Mouse (Mus musculus): ENCODE measurements around the gene Cdk2. TPM values are rescaled to one million over a fixed set of nuclear protein-coding genes. Genes with fewer than 3 reads are reported as not detected.

Gene Cdk2
- polyA plus RNA-seq, 1 experiment from 2014 or later: 151 TPM

- peaks cover 5% of the 10 kb centered on the region; the same call in 1 of the 2 replicates for H3K4me1 ChIP-seq (ENCODE audit: control insufficient read depth, insufficient read depth, low read length)
- H3K27ac ChIP-seq (replicated peaks; ENCODE audit: low read depth, low read length): no peak overlapping the region
- no peaks in the 10 kb centered on the region for H3K9me3 ChIP-seq (ENCODE audit: control insufficient read depth, low read length)
- no peaks in the 10 kb centered on the region for H3K27me3 ChIP-seq (ENCODE audit: control insufficient read depth, insufficient read depth, low read length)
- 88% methylated on average over 6 of the region's 6 CpGs for WGBS
- no peak overlapping the region; the same call in 1 of the 2 replicates for H3K4me3 ChIP-seq (ENCODE audit: low read depth, low read length)
- no peak overlapping the region for H3K4me2 ChIP-seq (ENCODE audit: low read depth, severe bottlenecking)
- no peak overlapping the region for H3K9ac ChIP-seq (ENCODE audit: low read length)
- H3K36me3 ChIP-seq (ENCODE audit: control insufficient read depth, insufficient read depth, low read length): peaks cover 10% of the 10 kb centered on the region; the same call in 1 of the 2 replicates
- ATAC-seq (ENCODE audit: insufficient number of reproducible peaks, low FRiP score, low TSS enrichment, low read depth) (no peak), DNase-seq (ENCODE audit: low spot score) (no peak)
These were observed 7.6 kb downstream of the Cdk2 start for GRCm38 (mm10) chr10:128697072-128697725.

GRCm38 (mm10) chr10:128695992-128696807, 8.6 kb downstream of the Cdk2 start, which contains the start of gene Rab5b:
Rab5b (minus strand) TSS chr10:128696264.
- DNase-seq (ENCODE audit: low spot score) (peak; percentile 96), ATAC-seq (ENCODE audit: insufficient number of reproducible peaks, low FRiP score, low TSS enrichment, low read depth) (peak; percentile 98)
- Histone ChIP-seq H3K9me3 (ENCODE audit: control insufficient read depth, low read length) (no peaks in the 10 kb centered on the region), H3K27ac (replicated peaks; ENCODE audit: low read depth, low read length) (peak within 1 kb of the TSS; percentile 92), H3K36me3 (ENCODE audit: control insufficient read depth, insufficient read depth, low read length) (peaks cover 8% of the 10 kb centered on the region; the same call in 1 of the 2 replicates), H3K27me3 (ENCODE audit: control insufficient read depth, insufficient read depth, low read length) (no peaks in the 10 kb centered on the region), H3K4me3 (ENCODE audit: low read depth, low read length) (peak within 1 kb of the TSS; percentile 81), H3K4me2 (ENCODE audit: low read depth, severe bottlenecking) (peak within 1 kb of the TSS; percentile 54), H3K9ac (ENCODE audit: low read length) (peak within 1 kb of the TSS; percentile 92), H3K4me1 (ENCODE audit: control insufficient read depth, insufficient read depth, low read length) (peaks cover 5% of the 10 kb centered on the region; the same call in 1 of the 2 replicates)
- WGBS: 1% methylated on average over 40 of the region's 40 CpGs

GRCm38 (mm10) chr10:128695411-128695991, 9.3 kb downstream of the Cdk2 start:
- Histone ChIP-seq H3K27ac (replicated peaks; ENCODE audit: low read depth, low read length) (peak overlapping the region; percentile 92), H3K9me3 (ENCODE audit: control insufficient read depth, low read length) (no peaks in the 10 kb centered on the region), H3K9ac (ENCODE audit: low read length) (peak overlapping the region; percentile 92), H3K4me3 (ENCODE audit: low read depth, low read length) (peak overlapping the region; percentile 81), H3K4me2 (ENCODE audit: low read depth, severe bottlenecking) (peak overlapping the region; percentile 54), H3K27me3 (ENCODE audit: control insufficient read depth, insufficient read depth, low read length) (no peaks in the 10 kb centered on the region), H3K36me3 (ENCODE audit: control insufficient read depth, insufficient read depth, low read length) (0 out of 2 replicates have a peak, but pooled peaks cover 2% of the 10 kb centered on the region), H3K4me1 (ENCODE audit: control insufficient read depth, insufficient read depth, low read length) (peaks cover 5% of the 10 kb centered on the region; the same call in 1 of the 2 replicates)
- ATAC-seq (ENCODE audit: insufficient number of reproducible peaks, low FRiP score, low TSS enrichment, low read depth) (no peak; the same call in 1 of the 2 replicates), DNase-seq (ENCODE audit: low spot score) (peak; percentile 31)
- WGBS: under 1% methylated on average over 22 of the region's 22 CpGs

DNA sequence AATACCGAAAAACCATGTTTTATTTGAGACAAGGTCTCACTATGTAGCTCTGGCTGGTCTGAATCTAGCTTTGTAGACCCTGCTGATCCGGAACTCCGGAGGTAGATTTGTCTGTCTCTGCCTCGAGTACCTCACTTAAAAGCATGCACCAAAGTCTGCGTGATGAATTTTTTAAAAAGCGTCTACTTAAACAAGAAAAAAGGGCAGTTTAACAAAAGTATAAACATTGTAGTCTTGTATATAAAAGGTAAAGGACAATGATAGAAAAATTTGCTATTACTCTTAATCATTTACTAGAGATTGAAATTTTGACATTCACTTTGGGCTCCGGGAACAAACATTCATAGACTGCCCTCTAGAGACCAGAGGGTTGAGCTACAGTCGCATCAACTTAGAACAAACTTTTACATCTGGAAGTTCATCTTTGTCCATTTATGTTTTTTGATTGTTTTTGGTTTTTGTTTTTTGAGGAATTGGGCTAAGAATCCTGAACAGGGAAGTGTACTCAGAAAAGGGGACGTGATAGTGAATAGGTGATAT, 30.3 kb downstream of the Cdk2 start:
- Histone ChIP-seq H3K27me3 (ENCODE audit: control insufficient read depth, insufficient read depth, low read length) (no peaks in the 10 kb centered on the region), H3K9me3 (ENCODE audit: control insufficient read depth, low read length) (no peaks in the 10 kb centered on the region), H3K36me3 (ENCODE audit: control insufficient read depth, insufficient read depth, low read length) (0 out of 2 replicates have a peak, but pooled peaks cover 3% of the 10 kb centered on the region), H3K4me2 (ENCODE audit: low read depth, severe bottlenecking) (peak overlapping the region; percentile 90), H3K9ac (ENCODE audit: low read length) (no peak overlapping the region), H3K4me1 (ENCODE audit: control insufficient read depth, insufficient read depth, low read length) (peaks cover 3% of the 10 kb centered on the region; the same call in 1 of the 2 replicates), H3K4me3 (ENCODE audit: low read depth, low read length) (peak overlapping the region; percentile 53), H3K27ac (replicated peaks; ENCODE audit: low read depth, low read length) (no peak overlapping the region)
- DNase-seq (ENCODE audit: low spot score): no peak
- 4% methylated on average over 9 of the region's 9 CpGs for WGBS
- ATAC-seq (ENCODE audit: insufficient number of reproducible peaks, low FRiP score, low TSS enrichment, low read depth): no peak

- Histone ChIP-seq H3K27me3 (ENCODE audit: control insufficient read depth, insufficient read depth, low read length) (no peaks in the 10 kb centered on the region), H3K27ac (replicated peaks; ENCODE audit: low read depth, low read length) (no peak within 1 kb of the TSS), H3K36me3 (ENCODE audit: control insufficient read depth, insufficient read depth, low read length) (0 out of 2 replicates have a peak, but pooled peaks cover 3% of the 10 kb centered on the region), H3K4me3 (ENCODE audit: low read depth, low read length) (peak within 1 kb of the TSS; percentile 53), H3K4me2 (ENCODE audit: low read depth, severe bottlenecking) (peak within 1 kb of the TSS; percentile 90), H3K9me3 (ENCODE audit: control insufficient read depth, low read length) (no peaks in the 10 kb centered on the region), H3K4me1 (ENCODE audit: control insufficient read depth, insufficient read depth, low read length) (peaks cover 3% of the 10 kb centered on the region; the same call in 1 of the 2 replicates), H3K9ac (ENCODE audit: low read length) (peak within 1 kb of the TSS; percentile 62)
- WGBS: under 1% methylated on average over 60 of the region's 60 CpGs
- DNase-seq (ENCODE audit: low spot score) (peak; percentile 92), ATAC-seq (ENCODE audit: insufficient number of reproducible peaks, low FRiP score, low TSS enrichment, low read depth) (peak; percentile 87)
These were observed 30.9 kb downstream of the Cdk2 start, which contains the start of gene Suox for GRCm38 (mm10) chr10:128673763-128674468. Suox (minus strand) TSS chr10:128674073.

DNA sequence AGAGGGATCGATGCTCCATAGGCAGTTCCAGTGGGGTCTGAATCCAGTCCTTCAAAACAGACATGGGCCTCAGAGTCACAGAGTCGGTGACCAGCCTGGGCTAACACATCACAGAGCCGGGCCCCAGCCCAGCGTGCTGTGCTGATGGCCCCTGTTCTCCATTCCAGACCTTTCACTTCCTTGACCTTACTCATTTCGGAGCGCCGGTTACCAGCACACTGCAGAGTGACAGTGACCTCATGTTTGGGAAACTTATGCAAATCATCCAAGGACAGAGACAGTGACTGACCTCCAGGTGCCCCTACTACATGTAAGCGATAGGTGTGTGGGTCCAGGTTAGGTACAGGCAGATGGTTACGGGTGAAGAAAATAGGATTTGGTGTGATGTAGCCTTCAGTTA, 33.7 kb downstream of the Cdk2 start:
- Histone ChIP-seq H3K4me3 (ENCODE audit: low read depth, low read length) (no peak overlapping the region), H3K27me3 (ENCODE audit: control insufficient read depth, insufficient read depth, low read length) (no peaks in the 10 kb centered on the region), H3K27ac (replicated peaks; ENCODE audit: low read depth, low read length) (no peak overlapping the region), H3K9me3 (ENCODE audit: control insufficient read depth, low read length) (no peaks in the 10 kb centered on the region), H3K36me3 (ENCODE audit: control insufficient read depth, insufficient read depth, low read length) (0 out of 2 replicates have a peak, but pooled peaks cover 3% of the 10 kb centered on the region), H3K9ac (ENCODE audit: low read length) (no peak overlapping the region), H3K4me1 (ENCODE audit: control insufficient read depth, insufficient read depth, low read length) (peaks cover 3% of the 10 kb centered on the region; the same call in 1 of the 2 replicates), H3K4me2 (ENCODE audit: low read depth, severe bottlenecking) (no peak overlapping the region)
- DNase-seq (ENCODE audit: low spot score) (no peak), ATAC-seq (ENCODE audit: insufficient number of reproducible peaks, low FRiP score, low TSS enrichment, low read depth) (no peak)
- 94% methylated on average over 9 of the region's 9 CpGs for WGBS

DNA sequence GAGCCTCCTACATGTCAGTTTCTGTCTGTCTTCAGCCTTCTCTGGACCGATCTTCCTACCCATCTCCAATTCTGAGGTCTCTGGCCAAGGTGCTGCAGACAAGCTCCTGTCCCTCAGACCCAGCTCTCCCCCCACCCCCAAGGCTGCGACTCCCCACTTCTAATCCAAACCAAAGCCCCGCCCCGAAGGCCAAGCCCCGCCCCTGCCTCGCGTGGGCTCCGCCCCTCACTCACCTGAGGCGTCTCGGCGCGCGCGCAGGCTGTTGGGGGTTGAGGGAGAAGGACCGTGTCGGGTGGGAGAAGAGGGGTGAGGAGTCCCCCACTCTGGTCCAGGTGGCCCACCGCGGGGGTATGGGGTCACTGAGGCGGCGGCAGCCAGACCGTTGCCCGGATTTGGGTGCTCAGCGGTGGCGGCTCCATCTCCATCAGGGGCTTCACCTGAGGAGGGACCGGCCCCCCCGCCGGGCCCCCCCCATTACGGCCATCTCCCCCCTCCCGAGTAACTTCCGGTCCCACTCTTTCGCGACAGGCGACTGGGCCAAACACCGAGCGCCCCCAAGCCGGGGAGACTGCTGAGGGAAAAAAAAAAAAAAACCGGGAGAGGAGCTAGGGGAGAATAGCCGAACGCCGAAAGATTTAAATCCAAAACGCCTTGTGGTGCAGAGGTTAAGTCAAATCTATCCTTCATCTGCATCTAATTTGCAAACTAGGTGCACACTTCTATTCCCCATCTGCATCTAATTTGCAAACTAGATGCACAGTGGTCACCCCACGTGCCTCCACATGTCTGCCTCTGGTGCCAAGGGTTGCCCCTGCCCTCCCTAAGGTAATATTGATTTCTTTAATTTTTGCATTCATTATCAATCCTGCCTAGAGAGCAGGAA, 35.8 kb downstream of the Cdk2 start:
- peaks cover 3% of the 10 kb centered on the region; the same call in 1 of the 2 replicates for H3K4me1 ChIP-seq (ENCODE audit: control insufficient read depth, insufficient read depth, low read length)
- peak overlapping the region; percentile 70 for H3K4me3 ChIP-seq (ENCODE audit: low read depth, low read length)
- DNase-seq (ENCODE audit: low spot score) (peak; percentile 84), ATAC-seq (ENCODE audit: insufficient number of reproducible peaks, low FRiP score, low TSS enrichment, low read depth) (peak; percentile 74)
- H3K9me3 ChIP-seq (ENCODE audit: control insufficient read depth, low read length): no peaks in the 10 kb centered on the region
- peak overlapping the region; percentile 65 for H3K9ac ChIP-seq (ENCODE audit: low read length)
- peak overlapping the region; percentile 71 for H3K4me2 ChIP-seq (ENCODE audit: low read depth, severe bottlenecking)
- 0 out of 2 replicates have a peak, but pooled peaks cover 3% of the 10 kb centered on the region for H3K36me3 ChIP-seq (ENCODE audit: control insufficient read depth, insufficient read depth, low read length)
- H3K27me3 ChIP-seq (ENCODE audit: control insufficient read depth, insufficient read depth, low read length): no peaks in the 10 kb centered on the region
- H3K27ac ChIP-seq (replicated peaks; ENCODE audit: low read depth, low read length): peak overlapping the region; percentile 57; the same call in 1 of the 2 replicates
- under 1% methylated on average over 42 of the region's 42 CpGs for WGBS
